Mouse (Mus musculus): Measurements from ENCODE around the gene Kif14.

DNA sequence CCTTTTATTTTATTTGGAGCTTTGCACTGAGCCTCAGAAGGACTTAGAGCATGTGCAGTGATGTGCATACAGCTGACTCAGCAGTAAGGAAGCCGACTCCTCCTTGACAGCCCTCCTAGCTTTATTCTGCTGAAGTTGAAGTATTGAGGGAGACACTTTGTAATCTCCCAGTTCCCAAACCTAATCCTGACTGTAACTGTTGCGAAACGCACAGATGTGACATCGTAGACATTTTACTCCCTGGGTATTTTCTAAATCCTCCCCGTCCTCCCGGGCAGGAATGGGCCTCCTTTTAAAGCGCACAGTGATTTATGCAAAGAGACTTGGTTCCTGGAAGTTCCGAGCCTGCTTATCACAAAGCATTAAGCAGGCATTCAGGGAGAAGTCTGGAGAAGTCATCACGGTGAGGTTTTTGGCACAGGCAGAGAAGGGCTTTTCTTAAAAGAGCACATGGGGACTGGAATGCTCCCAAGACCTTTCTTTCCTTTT, 74.3 kb downstream of the Kif14 start:
- TF ChIP-seq POLR2A (IDR thresholded peaks at IDR 0.05; ENCODE audit: low read depth, low read length) (no peak), CTCF (IDR thresholded peaks at IDR 0.05; ENCODE audit: extremely low read depth, insufficient read depth, insufficient read length, insufficient replicate concordance) (no peak)

Measured in spleen, adult 2 months (tissue).